Mouse (Mus musculus): ENCODE data around the gene Ggn.
A peak's percentile ranks its signal among the peaks of the same experiment; 100 is the strongest.
"Not testable (repeated sequence)": the region's sequence is repeated elsewhere in the genome, so short reads cannot be mapped to it uniquely, and the experiment has no call there.

Gene Ggn

DNA sequence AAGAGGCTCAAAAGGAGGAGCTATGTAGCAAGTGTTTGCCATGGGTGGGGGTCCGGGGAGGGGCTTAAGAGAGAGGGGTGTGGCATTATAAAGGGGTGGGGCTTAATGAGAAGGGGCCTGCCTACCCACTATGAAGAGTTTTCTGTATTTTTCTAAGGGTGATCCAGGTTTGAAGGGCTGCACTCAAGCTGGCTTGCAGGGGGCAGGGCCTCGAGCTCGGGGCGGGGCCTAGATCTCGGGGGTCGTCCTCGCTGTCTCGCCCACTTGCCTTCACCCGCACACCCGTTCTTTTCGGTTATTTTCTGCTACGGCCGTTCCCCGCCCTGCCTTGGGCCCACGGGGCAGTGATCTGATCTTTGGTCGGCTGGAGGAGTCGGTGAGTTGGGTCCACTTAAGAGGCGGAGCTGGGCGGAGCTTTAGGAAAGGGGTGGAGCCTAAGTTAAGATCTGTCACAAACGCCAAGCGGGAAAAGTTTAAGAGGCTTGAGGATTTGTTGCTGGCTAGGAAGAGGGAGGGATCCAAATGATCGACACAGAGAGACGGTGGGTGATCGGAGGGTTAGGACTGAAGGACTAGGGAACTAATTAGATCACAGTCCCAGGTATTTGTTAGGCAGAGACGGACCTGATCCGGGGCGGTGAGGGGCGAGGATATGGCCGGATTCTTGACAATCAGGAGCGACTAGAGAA lies at the start of gene Ggn, which contains the start of gene Spred3:
Ggn (plus strand) TSS at position 145 of the 689 bp plus-strand sequence.
Spred3 (minus strand) TSS at position 346 of the 689 bp plus-strand sequence.
- peak; percentile 69 to 83 for DNase-seq (ENCODE audit: low spot score in 2 of 2)

DNA sequence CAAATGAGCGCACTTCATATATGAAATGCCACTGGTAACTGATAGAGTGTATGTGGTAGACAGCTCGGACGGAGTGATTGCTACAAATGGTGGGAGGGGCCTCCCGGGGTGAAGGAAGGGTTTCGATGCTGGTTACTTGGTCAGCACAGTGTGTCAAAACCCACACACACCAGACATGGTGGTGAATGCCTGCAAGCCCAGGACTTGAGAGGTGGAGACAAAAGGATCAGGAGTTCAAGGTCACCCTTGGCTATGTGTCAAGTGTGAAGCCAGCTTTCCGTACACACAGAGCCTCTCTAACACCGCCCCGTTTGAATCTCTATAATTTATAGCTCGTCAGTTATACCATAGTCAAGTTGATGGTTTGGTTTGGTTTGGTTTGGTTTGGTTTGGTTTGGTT lies 47.2 kb upstream of the Ggn start:
- no peak for DNase-seq (ENCODE audit: low spot score in 2 of 2)

DNA sequence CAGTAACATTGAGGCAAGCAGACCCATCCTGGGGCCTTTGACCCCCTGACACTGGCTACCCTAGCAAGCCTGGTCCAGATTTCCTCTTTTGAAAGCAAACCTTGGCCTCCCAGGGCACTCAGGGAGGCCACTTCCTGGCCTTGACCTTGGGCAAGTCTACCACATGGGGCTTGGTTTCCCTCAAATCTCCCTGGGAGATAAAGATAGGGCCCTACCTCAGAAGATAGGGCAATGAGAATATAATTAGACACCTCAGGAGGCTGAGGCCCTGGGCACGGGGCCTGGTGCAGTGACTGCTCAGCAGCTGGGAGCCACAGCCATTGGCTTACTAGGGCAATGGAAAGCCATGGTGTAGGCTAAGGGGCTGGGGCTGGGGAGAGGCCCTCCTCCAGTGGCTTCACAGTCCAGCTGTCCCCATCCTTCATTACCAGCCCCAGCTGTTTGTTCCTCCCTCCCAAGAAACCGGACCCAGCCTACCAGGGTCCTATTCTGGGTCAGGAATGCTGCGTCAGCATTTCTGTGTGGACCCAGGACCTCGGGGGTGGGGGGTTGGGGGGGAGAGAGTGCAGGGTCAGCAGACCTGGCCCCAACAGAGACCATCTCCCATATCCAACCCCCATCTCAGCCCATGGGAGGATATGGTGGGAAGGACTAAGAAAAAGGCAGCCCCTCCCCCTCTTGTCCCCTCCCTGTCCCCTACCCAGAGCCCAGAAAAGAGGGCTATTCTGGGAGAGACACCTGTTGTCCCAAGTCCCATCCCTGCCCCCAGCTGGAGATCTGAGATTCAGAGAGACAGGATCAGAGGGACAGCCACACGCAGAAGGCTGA lies 46.3 kb upstream of the Ggn start:
- DNase-seq (ENCODE audit: low spot score in 2 of 2), result no peak

DNA sequence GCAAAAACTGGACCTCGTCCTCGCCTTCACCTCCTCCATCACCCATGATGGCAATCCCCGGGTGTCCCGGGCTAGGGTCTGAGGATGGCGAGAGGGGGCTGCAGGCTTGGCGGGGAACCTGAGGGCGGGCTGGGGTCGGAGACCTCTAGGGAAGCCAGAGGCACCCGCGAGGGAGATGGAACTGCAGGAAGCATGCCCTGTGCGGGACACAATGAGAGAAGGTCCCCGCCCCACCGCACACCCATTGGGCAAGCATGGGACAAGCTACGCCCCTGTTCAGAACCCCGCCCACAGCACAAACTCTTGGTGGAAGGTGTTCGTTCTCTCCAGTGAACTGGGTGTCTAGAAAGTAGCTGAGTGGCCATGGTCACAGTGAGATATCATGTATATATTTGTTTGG lies 45.0 kb upstream of the Ggn start, which contains the start of gene Ryr1:
Ryr1 (minus strand) TSS at position 210 of the 400 bp plus-strand sequence.
- DNase-seq (ENCODE audit: low spot score in 2 of 2), result peak in 1 of 2 experiments; percentile 18

DNA sequence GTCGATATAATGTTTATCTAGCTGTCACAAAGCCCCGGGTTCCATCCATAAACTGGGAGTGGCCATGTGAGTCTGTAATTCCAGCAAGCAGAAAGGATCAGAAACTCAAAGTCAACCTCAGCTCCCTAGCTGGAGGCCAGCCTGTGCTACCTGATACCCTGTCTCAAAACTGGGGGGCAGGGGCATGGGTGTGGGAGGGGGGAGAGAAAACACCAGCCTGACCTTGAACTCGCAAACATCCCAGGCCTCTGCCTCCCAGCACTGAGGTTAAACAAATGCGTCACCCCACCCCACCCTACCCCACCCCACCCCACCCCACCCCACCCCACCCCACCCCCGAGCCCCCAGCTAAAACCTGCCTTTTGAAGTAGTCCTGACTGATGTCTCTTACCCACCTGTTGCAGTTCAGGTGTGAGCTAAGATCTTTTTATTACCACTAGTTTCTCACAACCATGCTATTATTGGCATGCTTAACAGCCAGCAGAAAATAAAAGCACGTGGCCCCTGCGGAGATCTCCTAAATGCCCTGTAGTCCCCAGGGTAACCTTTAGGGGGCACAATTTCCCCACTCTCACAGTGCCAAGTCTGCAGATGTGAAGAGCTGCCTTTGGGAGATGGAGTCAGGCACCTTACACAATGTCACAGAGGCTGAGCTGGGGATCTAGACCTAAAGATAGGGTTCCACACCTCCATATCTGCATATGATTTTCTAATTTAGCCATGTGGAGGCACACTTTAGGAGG lies 43.7 kb upstream of the Ggn start:
- DNase-seq (ENCODE audit: low spot score in 2 of 2), result peak; percentile 25 to 26

GRCm38 (mm10) chr7:29128725-29129124 lies 41.3 kb upstream of the Ggn start:
- DNase-seq (ENCODE audit: low spot score in 2 of 2), result no peak

GRCm38 (mm10) chr7:29134230-29134629 lies 35.8 kb upstream of the Ggn start:
- no peak for DNase-seq (ENCODE audit: low spot score in 2 of 2)

- no peak for DNase-seq (ENCODE audit: low spot score in 2 of 2)
These were observed 35.2 kb upstream of the Ggn start, which contains the start of gene Rasgrp4 for GRCm38 (mm10) chr7:29134693-29135386. Gene Rasgrp4, plus strand, starts transcription at chr7:29134851.

- DNase-seq (ENCODE audit: low spot score in 2 of 2), result no peak
These were observed 32.6 kb upstream of the Ggn start for GRCm38 (mm10) chr7:29137429-29137828.

- not testable (repeated sequence) for DNase-seq (ENCODE audit: low spot score in 2 of 2)
These were observed 30.8 kb upstream of the Ggn start for GRCm38 (mm10) chr7:29139237-29139636.

DNA sequence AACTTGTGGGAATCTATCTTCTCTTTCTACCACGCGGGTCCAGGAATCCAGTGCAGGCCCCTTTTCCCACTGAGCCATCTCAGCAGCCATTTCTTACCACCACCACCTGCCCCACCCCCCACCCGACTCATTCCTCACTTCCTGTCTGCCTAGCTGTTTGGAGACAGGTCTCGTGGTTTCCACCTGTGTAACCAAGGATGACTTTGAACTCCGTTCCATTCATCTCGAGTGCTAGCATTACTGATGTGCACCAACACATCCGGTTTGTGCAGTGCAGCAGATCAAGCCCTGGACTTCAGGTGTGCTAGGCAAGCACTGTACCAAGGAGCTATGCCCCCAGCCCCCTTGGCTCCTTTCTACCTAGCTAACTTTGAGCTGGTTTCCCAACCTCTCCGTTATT lies 28.6 kb upstream of the Ggn start:
- no peak for DNase-seq (ENCODE audit: low spot score in 2 of 2)

DNA sequence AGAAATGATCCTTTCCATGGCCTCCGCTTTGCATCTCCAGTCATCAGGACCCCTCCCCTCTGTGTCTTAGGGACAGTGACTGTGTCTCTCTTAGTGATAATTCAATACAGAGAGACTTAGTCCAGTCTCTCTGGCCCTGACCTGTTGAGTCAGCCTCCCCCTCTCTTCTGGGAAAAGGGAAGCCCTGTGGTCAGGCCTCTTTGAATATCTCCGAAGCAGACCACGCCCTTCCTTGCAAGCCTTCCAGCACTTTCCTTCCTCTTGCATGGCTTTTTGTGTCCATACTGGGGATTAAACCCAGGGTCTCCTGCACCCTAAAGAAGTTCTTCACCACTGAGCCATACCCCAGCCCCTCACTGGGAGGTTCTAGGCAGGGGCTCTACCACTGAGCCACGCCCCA lies 26.0 kb upstream of the Ggn start:
- no peak for DNase-seq (ENCODE audit: low spot score in 2 of 2)

DNA sequence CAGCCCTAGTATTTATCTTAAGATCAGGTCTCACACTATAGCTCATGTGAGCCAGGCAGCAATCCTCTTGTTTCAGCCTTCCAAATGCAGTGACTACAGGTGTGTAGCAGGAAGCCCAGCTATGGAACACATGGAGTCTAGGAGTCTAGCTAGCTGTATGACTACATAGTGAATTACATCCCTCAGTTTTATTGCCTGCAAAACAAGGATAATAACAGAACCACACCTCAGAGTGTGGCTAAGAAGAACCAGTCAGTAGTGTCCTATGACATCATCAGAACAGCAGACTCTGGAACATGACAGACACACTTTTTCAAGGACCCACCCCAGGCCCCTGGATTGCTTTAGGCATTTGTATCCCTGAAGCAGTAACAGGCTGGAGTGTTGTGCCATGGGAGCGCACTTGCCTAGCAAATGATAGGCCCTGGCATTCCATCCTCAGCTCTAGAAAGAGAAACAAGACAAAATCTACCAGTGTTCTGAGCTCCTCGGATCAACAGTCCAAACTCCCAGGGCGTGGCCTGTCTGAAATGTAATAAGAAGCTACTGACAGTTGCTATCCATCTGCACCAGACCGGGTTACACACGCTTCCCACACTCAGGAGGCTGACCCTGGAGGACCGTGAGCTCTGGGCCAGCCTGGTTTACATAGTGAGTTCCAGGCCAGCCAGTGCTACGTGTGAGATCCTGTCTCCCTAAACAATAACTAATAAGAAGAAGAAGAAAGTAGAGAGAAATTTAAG lies 23.2 kb upstream of the Ggn start:
- no peak for DNase-seq (ENCODE audit: low spot score in 2 of 2)

DNA sequence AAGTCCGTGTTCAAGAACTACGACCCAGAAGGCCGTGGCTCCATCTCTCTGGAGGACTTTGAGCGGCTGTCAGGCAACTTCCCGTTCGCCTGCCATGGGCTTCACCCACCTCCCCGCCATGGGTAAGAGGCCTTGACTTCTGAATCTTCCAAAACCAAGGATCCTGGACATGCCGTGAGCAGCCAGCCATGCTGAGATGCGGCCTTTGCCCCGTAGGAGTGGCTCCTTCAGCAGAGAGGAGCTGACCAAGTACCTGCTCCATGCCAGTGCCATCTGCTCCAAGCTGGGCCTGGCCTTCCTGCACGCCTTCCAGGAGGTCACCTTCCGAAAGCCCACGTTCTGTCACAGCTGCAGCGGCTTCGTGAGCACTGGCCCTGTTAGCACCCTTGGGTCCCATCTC lies 21.2 kb upstream of the Ggn start:
- DNase-seq (ENCODE audit: low spot score in 2 of 2), result no peak

DNA sequence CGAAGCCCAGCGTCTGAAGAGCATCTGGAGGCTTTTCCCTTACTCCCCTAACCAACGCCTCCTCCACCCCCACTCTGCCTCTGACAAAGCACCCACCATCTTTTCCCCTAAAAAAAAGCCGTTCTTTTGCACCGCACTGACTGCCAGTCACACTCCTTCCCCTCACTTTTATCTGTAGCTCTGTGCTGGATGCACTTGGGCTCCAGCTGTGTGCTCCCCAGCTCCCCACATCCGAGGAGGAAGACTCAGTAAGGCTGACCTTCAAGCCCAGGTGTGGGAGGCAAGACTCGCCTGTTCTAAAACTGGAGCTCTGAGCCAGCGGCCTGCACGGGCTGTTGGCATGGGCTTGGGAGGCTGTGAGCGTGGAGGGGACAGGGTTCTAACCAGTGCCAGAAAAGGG lies 18.5 kb upstream of the Ggn start:
- DNase-seq (ENCODE audit: low spot score in 2 of 2), result no peak

GRCm38 (mm10) chr7:29154018-29154720 lies 15.8 kb upstream of the Ggn start:
- DNase-seq (ENCODE audit: low spot score in 2 of 2), result no peak

DNA sequence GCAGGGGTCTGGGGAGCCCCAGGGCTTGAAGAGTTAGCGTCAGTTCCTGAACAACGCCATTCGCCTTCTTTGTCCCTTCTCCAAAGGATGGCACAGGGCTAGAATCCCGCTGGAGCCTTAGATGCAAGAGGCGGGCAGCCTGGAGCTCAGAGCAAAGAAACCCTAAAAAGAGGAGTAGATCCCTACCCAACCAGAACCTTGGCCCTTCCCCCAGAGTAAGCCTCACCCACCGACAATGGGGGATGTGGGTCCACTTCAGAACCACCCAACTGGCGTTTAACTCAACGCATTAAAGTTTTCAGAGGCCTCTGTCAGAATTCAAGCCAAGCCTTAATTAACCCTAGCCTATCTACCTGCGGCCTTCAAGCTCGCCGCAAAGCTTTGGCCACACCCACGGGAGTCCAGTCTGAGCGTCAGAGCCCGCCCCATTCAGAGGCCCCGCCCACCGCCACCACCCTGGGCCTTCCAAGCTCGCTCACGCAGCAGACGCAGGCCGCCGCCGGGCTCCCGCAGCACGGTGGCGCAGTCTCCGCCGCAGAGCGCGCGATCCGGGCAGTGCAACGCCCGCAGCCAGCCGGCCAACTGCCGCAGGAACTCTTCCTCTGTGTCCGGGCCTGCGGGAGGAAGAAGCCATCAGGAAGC lies 14.7 kb upstream of the Ggn start:
- peak in 1 of 2 experiments; percentile 83 for DNase-seq (ENCODE audit: low spot score in 2 of 2)

DNA sequence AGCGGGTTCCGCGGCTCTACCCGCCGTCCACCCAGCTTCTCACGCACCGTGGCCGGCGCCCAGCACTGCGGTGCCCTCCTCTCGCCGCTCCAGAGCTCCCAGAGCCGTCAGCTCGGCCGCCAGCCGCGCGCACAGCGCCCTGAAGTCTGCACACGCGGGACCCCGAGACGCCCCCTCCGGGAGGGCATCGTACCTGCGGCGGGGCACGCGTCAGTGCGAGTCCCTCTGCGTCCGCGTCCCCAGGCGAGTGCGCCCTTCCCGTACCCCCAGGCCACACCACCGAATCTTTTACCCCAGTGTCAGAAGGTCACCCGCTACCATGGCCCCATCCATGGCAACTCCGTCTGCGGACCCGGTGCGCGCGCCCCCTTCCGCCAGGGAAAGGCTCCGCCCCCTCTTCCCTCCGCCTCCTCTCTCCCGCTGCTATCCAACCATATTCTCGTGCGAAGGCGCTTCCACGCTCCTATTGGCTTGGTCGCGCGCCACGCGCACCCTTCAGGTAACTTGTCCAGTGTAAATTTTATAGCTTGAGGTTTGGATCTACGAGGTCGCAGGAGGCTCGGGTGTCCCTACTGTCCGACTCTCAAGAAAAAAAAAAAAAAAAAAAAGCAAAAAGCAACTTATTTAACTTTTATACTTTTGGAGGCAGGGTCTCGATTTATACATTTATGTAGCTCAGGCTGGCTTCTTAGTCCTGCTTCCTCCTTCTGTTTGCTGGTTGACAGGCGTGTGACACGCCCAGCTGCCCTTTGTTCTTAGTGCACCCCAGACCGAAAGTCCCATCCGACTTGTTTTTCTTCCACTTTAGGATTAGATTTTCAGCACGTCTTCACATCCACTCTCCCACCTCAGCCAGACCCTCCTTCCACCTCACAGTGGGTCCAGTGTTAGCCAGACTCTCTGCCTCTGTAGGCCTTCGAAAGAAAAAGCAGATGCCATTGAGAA lies 13.9 kb upstream of the Ggn start, which contains the start of gene Fam98c:
Fam98c (minus strand) TSS at position 397 of the 945 bp plus-strand sequence.
- DNase-seq (ENCODE audit: low spot score in 2 of 2), result peak; percentile 82 to 86

Measured in urinary bladder, adult 18-20 months (tissue).